Mouse (Mus musculus): ENCODE results near the gene Hspb2. TPM values are rescaled to one million over a fixed set of nuclear protein-coding genes. Genes with fewer than 3 reads are reported as not detected.
A peak's percentile ranks its signal among the peaks of the same experiment; 100 is the strongest.

Gene Hspb2
- 100 to 1,000 TPM; 120 to 134 TPM for total RNA-seq (2021)
- long read RNA-seq, experiment 1, transcript Hspb2-201 (2 exons, 773 nt), result major isoform, 137 of 150 reads
- long read RNA-seq, experiment 1, partial matches to known transcripts, result 8 of 150 reads
- long read RNA-seq, experiment 1, other reads (novel, unspliced or antisense), result 2 of 150 reads
- long read RNA-seq, experiment 2, transcript Hspb2-201 (2 exons, 773 nt), result major isoform, 115 of 126 reads
- long read RNA-seq, experiment 2, partial matches to known transcripts, result 0 of 126 reads
- long read RNA-seq, experiment 2, other reads (novel, unspliced or antisense), result 9 of 126 reads

DNA sequence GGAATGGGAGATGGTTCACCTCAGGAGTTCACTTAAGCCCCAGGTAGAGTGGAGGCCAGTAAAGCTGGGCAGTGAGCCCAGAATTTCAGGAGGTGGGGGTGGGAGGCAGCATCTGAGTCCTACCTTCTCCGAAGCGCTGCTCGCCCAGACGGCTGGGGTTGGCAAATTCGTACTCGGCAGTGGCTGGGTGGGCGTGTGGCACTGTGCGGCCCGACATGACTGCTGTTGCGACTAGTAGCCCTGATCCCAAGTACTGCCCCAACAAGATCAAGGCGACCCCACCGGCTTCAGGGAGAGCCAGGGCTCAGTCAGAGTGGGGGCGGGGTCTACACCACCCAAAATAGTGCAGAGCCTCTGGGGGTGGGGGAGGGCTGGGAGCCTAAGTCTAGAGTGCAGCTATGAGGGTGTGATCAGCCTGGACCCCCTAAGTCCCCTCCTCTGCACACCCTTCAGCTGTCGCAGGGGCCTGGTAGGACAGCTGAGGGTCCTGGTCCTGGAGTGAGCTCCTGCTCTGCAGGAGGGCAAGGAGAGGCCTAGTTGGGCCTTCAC lies at the start of gene Hspb2:
TSS of gene Hspb2 (minus strand) at position 301 of the 549 bp plus-strand sequence.
- peak; percentile 63 for DNase-seq (ENCODE audit: low spot score)

DNA sequence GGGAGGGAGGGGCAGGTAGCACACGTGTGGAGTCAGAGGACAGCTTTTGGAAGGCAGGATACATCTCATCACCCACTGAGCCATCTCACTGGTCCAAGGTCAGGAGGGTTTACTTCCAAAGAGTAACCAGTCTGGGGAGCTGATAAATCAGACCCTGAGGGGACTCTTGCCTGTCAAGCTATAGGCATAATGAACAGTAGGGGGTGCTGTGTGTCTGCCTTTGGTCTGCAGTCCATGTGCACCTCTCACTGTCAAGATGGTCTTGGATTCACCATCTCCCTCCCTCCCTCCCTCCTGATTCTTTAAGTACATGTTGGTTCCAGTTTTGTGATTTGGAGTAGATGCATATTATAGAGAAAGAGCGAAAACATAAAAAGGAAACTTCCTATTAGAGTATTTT lies 48.8 kb upstream of the Hspb2 start:
- peak; percentile 67 for DNase-seq (ENCODE audit: low spot score)

DNA sequence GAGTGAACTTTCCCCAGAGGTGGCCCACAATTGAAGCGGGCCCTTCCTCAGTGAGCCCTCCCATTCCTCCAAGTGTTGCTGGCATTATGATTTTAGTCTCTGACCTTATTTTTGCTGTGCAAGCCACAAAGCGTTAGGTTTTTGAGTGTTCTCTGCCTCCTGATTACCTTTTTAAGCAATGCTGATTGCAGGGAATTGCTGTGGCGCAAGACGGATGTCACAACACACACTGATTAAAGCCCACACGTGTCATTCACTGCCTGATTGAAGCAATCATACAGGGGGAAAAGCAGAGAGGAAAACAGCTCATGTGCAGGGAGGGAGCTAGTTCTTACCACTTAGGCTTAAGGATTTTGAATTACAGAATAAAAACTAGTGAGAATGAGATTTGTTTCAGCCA lies 46.2 kb upstream of the Hspb2 start:
- no peak for DNase-seq (ENCODE audit: low spot score)

DNA sequence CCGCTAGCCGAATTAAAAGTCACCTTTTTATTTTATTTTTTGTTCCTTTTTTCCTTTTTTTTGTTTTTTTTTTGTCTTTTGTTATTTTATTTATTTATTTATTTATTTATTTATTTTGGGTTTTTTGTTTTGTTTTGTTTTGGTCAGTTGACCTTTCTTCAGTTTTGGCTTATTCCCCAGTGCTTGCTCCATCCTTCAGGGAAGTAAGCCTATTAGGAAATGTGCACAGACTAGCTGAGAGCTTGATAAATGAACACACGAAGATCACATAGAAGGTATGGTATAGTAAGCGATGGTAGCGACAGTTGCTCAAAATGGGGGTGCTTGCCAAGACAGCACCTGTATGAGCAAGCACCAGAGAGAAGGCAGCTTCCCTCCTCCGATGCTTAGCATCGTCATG lies 45.5 kb upstream of the Hspb2 start:
- DNase-seq (ENCODE audit: low spot score), result no peak

DNA sequence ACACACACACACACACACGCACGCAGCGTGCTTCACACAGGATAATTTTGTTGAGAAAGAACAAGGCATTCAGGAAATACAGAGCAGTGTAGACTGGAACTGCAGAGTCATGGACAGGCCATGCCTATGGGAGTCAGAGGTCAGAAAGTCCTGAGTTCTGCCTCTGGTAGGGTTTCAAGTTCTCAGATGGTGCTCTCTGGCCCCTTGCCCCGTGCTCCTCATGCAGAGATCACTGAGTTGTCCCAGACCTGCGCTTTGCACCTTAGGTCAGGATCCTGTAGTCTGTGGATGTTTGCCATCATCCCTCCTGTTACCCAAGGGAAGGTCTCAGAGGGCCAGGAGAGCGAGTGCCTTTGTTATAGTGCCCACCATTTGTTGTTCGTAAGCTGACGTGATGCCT lies 44.6 kb upstream of the Hspb2 start:
- DNase-seq (ENCODE audit: low spot score), result no peak

DNA sequence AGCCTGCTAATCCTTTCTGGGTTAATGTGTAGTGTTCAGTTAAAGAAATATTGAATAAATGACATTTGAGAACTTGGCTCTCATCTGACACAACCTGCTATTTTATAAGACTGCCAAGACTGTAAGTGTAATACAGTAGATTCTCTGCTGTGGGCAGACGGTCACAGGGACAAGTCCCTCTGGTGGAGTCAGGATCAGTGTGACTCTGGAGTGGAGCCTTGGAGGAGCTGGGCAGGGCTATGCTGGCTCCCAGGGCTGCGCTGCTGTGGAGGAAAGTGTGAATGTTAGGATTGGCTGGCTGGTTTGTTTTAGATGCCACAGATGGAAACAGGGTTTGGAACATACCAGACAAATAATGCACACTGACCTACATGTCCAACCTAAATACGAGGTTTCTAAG lies 43.1 kb upstream of the Hspb2 start:
- no peak for DNase-seq (ENCODE audit: low spot score)

DNA sequence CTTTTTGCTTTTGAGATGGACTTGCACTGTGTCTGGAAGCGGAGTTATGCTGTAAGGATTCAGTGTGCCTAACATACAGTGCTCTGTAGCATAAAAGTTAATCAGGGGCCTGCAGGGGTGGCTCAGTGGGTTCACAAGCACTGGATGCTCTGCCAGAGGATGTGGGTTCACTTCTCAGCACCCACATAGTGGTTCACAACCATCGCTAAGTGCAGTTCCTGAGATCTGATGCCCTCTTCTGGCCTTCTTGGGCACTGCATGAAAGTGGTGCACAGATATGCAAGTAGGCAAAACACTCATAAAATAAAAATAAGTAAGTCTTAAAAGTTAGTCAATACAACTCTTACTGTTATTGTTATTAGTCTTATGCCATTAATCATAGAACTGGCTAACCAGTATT lies 30.0 kb upstream of the Hspb2 start:
- no peak for DNase-seq (ENCODE audit: low spot score)

DNA sequence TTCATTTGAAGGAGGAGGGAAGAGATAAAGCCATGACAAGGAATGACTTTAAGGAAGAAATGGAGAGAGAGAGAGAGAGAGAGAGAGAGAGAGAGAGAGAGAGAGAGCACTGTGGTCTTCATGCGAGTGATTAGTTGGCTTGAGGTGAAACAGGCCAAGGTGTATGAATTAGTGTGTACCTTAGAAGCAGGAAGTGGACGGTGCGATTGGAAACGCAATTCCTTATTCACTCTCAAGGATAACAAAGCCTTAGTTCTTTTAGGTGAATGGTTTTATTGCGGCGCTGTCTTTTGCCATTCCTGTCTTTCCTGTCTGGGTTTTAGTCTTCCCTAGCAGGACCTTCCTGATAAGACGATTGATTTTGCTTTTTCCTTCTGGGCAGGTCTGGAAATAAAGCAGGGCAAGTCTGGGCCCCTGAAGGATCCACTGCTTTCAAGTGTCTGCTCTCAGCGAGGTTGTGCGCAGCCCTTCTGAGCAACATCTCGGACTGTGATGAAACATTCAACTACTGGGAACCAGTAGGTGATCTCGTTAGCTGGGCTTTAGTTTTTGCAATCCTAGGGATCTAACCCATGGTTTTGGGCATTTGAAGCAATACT lies 24.1 kb upstream of the Hspb2 start:
- no peak for DNase-seq (ENCODE audit: low spot score)

DNA sequence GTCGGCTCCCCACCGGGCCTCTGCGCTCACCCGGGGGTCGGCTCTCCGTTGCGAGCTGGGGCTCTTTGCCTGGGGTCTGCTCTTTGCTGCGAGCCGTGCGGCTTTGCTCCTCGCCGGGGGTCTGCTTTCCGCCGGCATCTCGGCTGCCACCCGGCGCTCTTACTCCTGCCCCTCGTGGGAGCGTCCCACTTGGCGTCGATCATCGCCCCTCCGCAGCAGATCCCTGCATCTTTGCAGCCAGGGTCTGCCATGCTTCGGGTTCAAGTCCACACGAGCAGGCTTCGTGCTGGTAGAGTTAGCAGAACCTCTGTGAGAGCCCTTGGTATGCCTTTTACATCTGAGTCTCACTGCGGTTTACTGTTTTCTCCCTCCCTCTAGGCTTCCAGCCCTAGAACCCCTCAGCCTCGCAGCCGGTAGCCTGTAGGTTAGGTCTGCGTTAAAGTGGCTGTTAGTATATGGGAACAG lies 23.5 kb upstream of the Hspb2 start:
- DNase-seq (ENCODE audit: low spot score), result no peak

DNA sequence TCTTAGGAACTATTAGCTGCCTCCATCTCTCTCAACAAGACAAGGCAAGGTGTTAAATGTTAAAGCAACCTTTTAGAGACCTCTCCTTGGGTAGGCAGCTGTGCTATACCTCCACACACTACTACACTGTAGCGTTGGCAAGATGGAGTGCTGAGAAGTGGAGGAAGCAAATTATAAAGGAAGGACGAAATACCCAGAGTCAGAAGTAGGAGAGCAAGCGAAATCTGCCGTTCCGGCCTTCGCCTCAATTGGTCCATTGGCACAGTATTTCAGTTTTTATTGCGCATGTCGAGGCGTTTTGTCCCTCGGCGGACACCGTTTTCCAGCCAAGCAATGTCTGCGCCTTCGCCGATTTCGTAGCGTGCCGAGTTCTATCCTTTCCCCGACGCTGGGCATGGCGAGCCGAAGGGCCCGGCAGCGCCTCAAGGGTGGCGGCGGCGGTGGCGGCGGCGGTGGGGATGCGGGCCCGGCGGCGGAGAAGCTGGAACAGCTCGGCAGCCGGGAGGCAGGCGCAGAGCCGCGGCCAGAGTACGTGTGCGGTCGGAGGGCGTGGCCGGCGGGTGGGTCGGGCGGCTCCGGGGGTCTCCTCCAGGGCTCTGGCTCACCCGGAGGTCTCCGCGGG lies 22.9 kb upstream of the Hspb2 start, which contains the start of the genes Alg9 and 1110032A03Rik:
TSS of gene Alg9 (plus strand) at position 29 of the 622 bp plus-strand sequence.
TSS of gene 1110032A03Rik (minus strand) at position 530 of the 622 bp plus-strand sequence.
- peak; percentile 89 for DNase-seq (ENCODE audit: low spot score)

DNA sequence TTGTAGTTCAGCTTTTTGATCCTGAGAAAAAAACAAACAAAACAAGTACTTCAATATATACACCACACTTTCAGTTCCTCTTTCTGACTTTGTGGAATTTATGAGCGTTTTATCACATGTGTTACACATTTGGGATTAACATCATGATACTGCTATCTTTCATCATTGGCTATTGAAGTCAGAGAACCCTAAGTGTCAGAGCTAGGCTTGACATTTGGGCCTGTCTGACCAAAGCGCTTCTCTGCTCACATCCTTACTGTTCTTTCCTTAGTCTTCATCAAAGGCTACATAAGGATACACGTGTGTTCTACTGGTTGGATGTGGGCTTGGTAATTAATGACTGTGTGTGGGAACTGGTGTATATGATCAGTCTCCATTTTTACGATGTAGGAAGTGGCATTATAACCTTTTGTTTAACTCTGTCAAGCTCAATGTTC lies 21.9 kb upstream of the Hspb2 start:
- no peak for DNase-seq (ENCODE audit: low spot score)

DNA sequence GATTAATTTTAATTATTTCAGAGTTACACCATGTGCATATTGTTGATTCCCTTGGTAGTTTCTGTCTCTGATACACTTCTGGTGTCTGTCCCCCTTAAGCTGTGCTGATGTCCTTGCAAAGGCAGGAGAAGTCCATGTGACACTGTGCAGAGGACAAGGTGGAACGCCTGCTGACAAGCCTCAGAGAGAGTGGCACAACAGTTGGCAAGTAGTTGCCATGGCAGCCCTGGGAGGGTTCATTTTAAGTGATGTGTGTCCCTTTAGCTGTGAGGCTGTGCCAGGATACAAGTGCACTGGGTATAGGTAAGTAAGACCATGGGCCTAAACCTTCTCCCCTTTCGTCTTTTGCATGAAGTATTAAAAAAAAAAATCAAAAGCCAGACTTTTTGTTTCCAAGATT lies 17.9 kb upstream of the Hspb2 start:
- no peak for DNase-seq (ENCODE audit: low spot score)

DNA sequence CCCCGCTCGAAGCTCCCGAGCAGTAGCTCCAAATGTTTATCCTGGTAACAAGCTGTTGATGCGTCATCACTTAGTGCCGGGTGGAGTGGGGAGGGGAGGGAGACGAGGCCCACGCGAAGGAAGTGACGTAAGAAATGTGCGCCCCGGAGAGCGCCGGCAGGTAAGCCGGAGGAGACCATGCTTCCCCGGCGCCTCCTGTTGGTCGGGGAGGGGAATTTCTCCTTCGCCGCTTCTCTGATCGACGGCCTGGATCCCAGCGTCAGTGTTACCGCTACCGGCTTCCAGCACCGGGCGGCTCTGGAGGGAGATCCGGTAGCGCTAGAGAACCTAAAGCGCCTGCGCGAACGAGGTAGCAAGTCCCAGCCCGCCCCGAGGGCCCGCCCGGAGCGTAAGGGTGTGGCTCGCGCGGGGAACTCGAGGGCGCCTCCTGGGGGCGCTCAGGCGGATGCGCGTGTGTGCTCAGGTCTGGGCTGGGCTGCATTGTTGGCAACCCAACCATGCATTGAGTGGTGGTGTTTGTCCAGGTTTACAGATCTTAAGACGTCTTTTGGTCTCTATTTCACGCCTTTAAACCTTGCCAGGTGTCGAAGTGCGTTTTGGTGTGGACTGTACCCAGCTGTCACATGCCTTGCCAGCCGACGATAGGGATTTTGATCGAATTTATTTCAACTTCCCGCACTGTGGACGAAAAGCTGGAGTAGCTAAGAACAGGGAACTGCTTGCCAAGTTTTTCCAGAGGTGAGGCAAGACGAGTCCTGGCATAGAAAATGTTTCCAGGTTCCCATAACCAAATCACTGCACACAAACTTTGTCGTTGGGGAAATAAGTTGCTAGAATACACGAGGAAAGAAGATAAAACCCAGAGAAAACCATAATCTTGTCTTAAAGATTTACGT lies 16.2 kb upstream of the Hspb2 start, which contains the start of gene Fdxacb1:
TSS of gene Fdxacb1 (plus strand) at position 130 of the 896 bp plus-strand sequence.
- peak; percentile 99 for DNase-seq (ENCODE audit: low spot score)

DNA sequence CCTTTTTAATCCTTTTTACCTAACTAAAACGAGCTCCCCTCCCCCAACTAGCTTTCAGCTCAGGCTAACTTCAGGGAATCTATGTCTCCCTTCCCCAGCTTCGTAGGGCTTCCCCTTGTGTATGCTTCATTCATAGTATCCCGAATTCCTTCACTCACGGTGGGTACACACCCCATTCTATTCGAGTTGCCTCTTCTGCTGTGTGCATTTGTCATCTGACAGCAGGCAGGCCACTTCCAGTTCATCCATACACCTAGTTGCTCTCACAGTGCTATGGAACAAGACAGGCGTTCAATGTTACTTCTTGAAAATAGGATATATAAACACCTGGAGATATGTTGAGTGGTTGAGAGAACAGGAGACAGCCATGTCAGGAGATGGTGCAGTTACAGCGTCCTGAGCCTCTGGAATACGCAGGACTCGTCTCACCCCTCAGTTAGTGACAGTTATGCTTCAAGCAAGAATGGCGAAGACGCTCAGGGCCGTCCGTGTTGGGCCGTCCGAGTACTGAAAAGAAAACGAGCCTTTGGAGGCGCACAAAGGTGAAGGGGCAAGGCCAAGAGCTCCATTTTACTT lies 15.5 kb upstream of the Hspb2 start:
- DNase-seq (ENCODE audit: low spot score), result no peak

DNA sequence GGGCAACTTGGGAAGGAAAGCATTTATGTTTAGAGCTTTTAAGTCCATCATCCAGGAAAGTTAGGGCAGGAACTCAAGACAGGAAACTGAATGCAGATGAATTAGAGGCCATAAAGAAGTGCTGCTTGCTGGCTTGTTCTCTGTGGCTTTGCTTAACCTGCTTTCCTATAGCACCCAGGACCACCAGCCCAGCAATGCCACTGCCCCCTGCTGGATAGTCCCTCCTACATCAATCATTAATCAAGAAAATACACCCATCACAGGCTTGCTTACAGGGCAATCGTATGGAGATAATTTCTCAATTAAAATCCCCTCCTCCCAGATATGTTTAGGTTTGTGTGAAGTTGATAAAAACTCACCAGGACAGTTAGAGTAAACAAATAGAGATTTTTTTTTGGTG lies 11.2 kb upstream of the Hspb2 start:
- DNase-seq (ENCODE audit: low spot score), result peak; percentile 28

DNA sequence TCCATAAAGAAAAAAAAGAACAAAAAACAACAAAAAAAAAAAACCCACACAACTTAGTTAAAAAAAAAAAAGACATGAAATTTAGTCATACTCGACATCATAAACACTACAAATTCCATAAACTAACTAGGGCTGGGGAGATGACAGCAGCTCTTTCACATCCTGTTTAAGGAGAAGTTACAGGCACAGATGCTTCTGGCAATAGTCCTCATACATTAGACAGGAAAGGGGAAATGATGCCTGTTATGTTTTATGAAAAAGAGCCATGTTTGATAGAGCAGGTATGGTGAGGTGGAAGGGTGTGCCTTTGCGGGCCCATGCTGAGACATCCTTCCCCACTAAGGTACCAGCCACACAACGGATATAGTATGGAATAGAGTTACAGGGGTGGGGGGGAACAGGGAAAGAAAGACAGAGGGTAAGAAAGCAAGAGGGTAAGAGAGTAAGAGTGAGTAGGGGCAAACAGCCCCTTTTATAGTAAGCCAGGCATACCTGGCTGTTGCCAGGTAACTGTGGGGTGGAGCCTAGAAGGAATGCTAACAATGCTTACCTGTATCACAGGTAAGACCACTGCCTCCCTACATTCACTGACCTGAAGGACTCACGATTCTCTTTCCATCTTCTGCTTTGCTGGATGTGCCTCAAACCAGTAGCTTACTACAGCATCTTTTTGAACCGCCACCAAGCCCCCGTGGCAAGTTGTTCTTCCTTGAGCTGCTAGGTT lies 9.5 kb upstream of the Hspb2 start:
- no peak for DNase-seq (ENCODE audit: low spot score)

DNA sequence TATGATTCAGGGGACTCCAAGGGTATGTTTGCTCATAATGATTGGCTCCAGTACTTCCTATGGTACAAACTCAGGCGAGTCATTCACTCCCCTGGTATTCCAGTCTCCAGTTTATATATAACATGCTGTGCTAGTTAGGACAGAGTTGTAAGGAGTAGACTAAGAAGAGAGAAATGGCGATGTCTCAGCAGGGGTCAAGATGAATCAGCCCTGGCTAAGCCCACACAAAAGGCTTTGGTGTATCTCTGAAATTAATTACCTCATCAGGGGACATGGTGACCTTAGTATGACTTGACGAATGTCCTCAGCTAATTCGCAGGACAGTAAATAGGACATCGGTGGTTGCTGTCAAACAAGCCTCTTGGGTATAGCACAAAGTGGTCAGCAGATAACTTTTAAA lies 4.6 kb upstream of the Hspb2 start:
- DNase-seq (ENCODE audit: low spot score), result no peak

DNA sequence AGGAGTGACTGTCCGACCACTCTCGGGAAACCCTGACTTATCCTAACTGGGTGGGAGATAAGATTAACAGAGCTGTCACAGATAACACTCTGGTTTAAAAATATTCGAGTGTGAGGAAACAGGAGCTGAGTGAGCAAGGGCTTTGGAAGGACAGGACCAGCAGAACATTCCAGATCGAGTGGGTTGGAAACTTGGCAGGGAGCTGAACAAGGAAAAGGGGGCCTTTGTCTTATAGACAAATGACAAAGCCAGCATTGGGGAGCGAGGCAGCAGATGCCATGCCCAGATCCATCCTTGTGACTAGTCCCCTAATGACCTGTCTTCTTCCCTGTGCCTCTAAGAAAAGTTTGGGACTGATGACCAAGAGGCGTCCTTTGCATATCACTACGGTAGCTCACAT lies 1.8 kb upstream of the Hspb2 start:
- DNase-seq (ENCODE audit: low spot score), result no peak

DNA sequence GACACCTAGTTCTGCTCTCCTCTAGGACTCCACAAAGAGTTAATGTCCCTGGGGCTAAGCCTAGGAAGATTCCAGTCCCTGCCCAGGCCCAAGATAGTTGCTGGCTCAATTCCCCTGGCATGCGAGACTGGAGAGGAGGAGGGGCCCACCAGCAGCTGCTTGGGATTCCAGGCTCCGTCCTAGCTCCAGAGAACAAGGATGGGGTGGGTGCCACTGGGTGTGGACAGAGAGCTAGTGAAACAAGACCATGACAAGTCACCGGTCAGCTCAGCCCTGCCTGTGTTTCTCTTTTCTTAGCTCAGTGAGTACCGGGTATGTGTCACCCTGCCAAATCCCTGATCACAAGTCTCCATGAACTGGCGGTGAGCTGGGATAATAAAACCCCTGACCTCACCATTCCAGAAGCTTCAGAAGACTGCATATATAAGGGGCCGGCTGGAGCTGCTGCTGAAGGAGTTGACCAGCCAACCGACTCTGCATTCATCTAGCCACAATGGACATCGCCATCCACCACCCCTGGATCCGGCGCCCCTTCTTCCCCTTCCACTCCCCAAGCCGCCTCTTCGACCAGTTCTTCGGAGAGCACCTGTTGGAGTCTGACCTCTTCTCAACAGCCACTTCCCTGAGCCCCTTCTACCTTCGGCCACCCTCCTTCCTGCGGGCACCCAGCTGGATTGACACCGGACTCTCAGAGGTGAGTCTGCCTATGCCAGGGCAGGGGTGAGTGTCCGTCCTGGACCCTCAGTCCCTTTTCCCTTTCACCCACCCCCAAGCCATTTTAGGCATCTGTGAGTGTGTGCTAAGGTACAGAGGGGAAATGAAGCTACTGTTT lies 846 bp upstream of the Hspb2 start:
- DNase-seq (ENCODE audit: low spot score), result peak; percentile 97
